Mouse (Mus musculus): ENCODE data around the gene Napepld. TPM values are rescaled to one million over a fixed set of nuclear protein-coding genes. Genes with fewer than 3 reads are reported as not detected.

Napepld gene
- polyA plus RNA-seq, 1 experiment from 2014 or later = 3.9 TPM

GRCm38 (mm10) chr5:21735584-21735983, 34.4 kb upstream of the Napepld start:
- H3K4me1 ChIP-seq (replicated peaks; ENCODE audit: control insufficient read depth, insufficient read depth, low read length) = peaks cover 5% of the 10 kb centered on the region
- DNase-seq (ENCODE audit: low spot score) (peak; percentile 48), ATAC-seq (replicated peaks; ENCODE audit: low FRiP score) (peak; percentile 69)
- no peak overlapping the region; the same call in 1 of the 2 replicates for H3K9ac ChIP-seq (ENCODE audit: low read depth, low read length)
- no peak overlapping the region for H3K27ac ChIP-seq (ENCODE audit: low read depth, low read length)
- H3K27me3 ChIP-seq (replicated peaks; ENCODE audit: control insufficient read depth, insufficient read depth, low read length) = no peaks in the 10 kb centered on the region
- 18% methylated on average over 10 of the region's 10 CpGs for whole genome bisulfite sequencing
- peaks cover 15% of the 10 kb centered on the region for H3K36me3 ChIP-seq (ENCODE audit: control insufficient read depth, insufficient read depth, low read length)
- H3K4me2 ChIP-seq = peak overlapping the region; percentile 38
- H3K4me3 ChIP-seq (ENCODE audit: low read depth, low read length) = peak overlapping the region; percentile 20; the same call in 1 of the 2 replicates
- no peaks in the 10 kb centered on the region for H3K9me3 ChIP-seq (ENCODE audit: control insufficient read depth, low read length)

- H3K9me3 ChIP-seq (ENCODE audit: control insufficient read depth, low read length) = no peaks in the 10 kb centered on the region
- DNase-seq (ENCODE audit: low spot score) = no peak
- ATAC-seq (replicated peaks; ENCODE audit: low FRiP score) = no peak
- peaks cover 5% of the 10 kb centered on the region for H3K4me1 ChIP-seq (replicated peaks; ENCODE audit: control insufficient read depth, insufficient read depth, low read length)
- H3K4me3 ChIP-seq (ENCODE audit: low read depth, low read length) = peak overlapping the region; percentile 20; the same call in 1 of the 2 replicates
- no peaks in the 10 kb centered on the region for H3K27me3 ChIP-seq (replicated peaks; ENCODE audit: control insufficient read depth, insufficient read depth, low read length)
- H3K4me2 ChIP-seq = peak overlapping the region; percentile 38
- peaks cover 11% of the 10 kb centered on the region for H3K36me3 ChIP-seq (ENCODE audit: control insufficient read depth, insufficient read depth, low read length)
- H3K9ac ChIP-seq (ENCODE audit: low read depth, low read length) = no peak overlapping the region; the same call in 1 of the 2 replicates
- no peak overlapping the region for H3K27ac ChIP-seq (ENCODE audit: low read depth, low read length)
- 73% methylated on average over 20 of the region's 20 CpGs for WGBS
These were observed 33.9 kb upstream of the Napepld start for GRCm38 (mm10) chr5:21735100-21735499.

- WGBS = 66% methylated on average over 8 of the region's 8 CpGs
- H3K27ac ChIP-seq (ENCODE audit: low read depth, low read length) = no peak overlapping the region
- no peak overlapping the region for H3K4me2 ChIP-seq
- H3K36me3 ChIP-seq (ENCODE audit: control insufficient read depth, insufficient read depth, low read length) = no peaks in the 10 kb centered on the region
- H3K4me1 ChIP-seq (replicated peaks; ENCODE audit: control insufficient read depth, insufficient read depth, low read length) = peaks cover 4% of the 10 kb centered on the region
- ATAC-seq (replicated peaks; ENCODE audit: low FRiP score) (no peak), DNase-seq (ENCODE audit: low spot score) (no peak)
- H3K4me3 ChIP-seq (ENCODE audit: low read depth, low read length) = no peak overlapping the region
- no peaks in the 10 kb centered on the region for H3K9me3 ChIP-seq (ENCODE audit: control insufficient read depth, low read length)
- no peak overlapping the region for H3K9ac ChIP-seq (ENCODE audit: low read depth, low read length)
- H3K27me3 ChIP-seq (replicated peaks; ENCODE audit: control insufficient read depth, insufficient read depth, low read length) = no peaks in the 10 kb centered on the region
These were observed 31.7 kb upstream of the Napepld start for GRCm38 (mm10) chr5:21732930-21733329.

- no peak overlapping the region for H3K27ac ChIP-seq (ENCODE audit: low read depth, low read length)
- H3K4me3 ChIP-seq (ENCODE audit: low read depth, low read length) = no peak overlapping the region
- no peak overlapping the region for H3K9ac ChIP-seq (ENCODE audit: low read depth, low read length)
- ATAC-seq (replicated peaks; ENCODE audit: low FRiP score) = no peak
- 81% methylated on average over 3 of the region's 3 CpGs for WGBS
- no peaks in the 10 kb centered on the region for H3K4me1 ChIP-seq (replicated peaks; ENCODE audit: control insufficient read depth, insufficient read depth, low read length)
- no peak for DNase-seq (ENCODE audit: low spot score)
- H3K9me3 ChIP-seq (ENCODE audit: control insufficient read depth, low read length) = no peaks in the 10 kb centered on the region
- no peaks in the 10 kb centered on the region for H3K27me3 ChIP-seq (replicated peaks; ENCODE audit: control insufficient read depth, insufficient read depth, low read length)
- no peaks in the 10 kb centered on the region for H3K36me3 ChIP-seq (ENCODE audit: control insufficient read depth, insufficient read depth, low read length)
- no peak overlapping the region for H3K4me2 ChIP-seq
These were observed 31.1 kb upstream of the Napepld start for GRCm38 (mm10) chr5:21732177-21732911.

- Histone ChIP-seq H3K4me1 (replicated peaks; ENCODE audit: control insufficient read depth, insufficient read depth, low read length) (no peaks in the 10 kb centered on the region), H3K4me2 (no peak overlapping the region), H3K9ac (ENCODE audit: low read depth, low read length) (no peak overlapping the region), H3K4me3 (ENCODE audit: low read depth, low read length) (no peak overlapping the region), H3K36me3 (ENCODE audit: control insufficient read depth, insufficient read depth, low read length) (no peaks in the 10 kb centered on the region), H3K9me3 (ENCODE audit: control insufficient read depth, low read length) (no peaks in the 10 kb centered on the region), H3K27ac (ENCODE audit: low read depth, low read length) (no peak overlapping the region), H3K27me3 (replicated peaks; ENCODE audit: control insufficient read depth, insufficient read depth, low read length) (no peaks in the 10 kb centered on the region)
- ATAC-seq (replicated peaks; ENCODE audit: low FRiP score) = no peak
- DNase-seq (ENCODE audit: low spot score) = no peak
- 75% methylated on average over 5 of the region's 5 CpGs for WGBS
These were observed 27.9 kb upstream of the Napepld start for GRCm38 (mm10) chr5:21729107-21729506.

- DNase-seq (ENCODE audit: low spot score) (no peak), ATAC-seq (replicated peaks; ENCODE audit: low FRiP score) (no peak)
- Histone ChIP-seq H3K36me3 (ENCODE audit: control insufficient read depth, insufficient read depth, low read length) (no peaks in the 10 kb centered on the region), H3K4me1 (replicated peaks; ENCODE audit: control insufficient read depth, insufficient read depth, low read length) (no peaks in the 10 kb centered on the region), H3K4me3 (ENCODE audit: low read depth, low read length) (no peak overlapping the region), H3K27ac (ENCODE audit: low read depth, low read length) (no peak overlapping the region), H3K27me3 (replicated peaks; ENCODE audit: control insufficient read depth, insufficient read depth, low read length) (no peaks in the 10 kb centered on the region), H3K9me3 (ENCODE audit: control insufficient read depth, low read length) (no peaks in the 10 kb centered on the region), H3K9ac (ENCODE audit: low read depth, low read length) (no peak overlapping the region), H3K4me2 (no peak overlapping the region)
- 65% methylated on average over 7 of the region's 7 CpGs for WGBS
These were observed 23.7 kb upstream of the Napepld start for GRCm38 (mm10) chr5:21724872-21725271.

- H3K4me1 ChIP-seq (replicated peaks; ENCODE audit: control insufficient read depth, insufficient read depth, low read length) = no peaks in the 10 kb centered on the region
- WGBS = 73% methylated on average over 1 of the region's 1 CpGs
- no peak overlapping the region for H3K4me2 ChIP-seq
- no peak overlapping the region for H3K4me3 ChIP-seq (ENCODE audit: low read depth, low read length)
- no peaks in the 10 kb centered on the region for H3K36me3 ChIP-seq (ENCODE audit: control insufficient read depth, insufficient read depth, low read length)
- ATAC-seq (replicated peaks; ENCODE audit: low FRiP score) (no peak), DNase-seq (ENCODE audit: low spot score) (no peak)
- no peaks in the 10 kb centered on the region for H3K9me3 ChIP-seq (ENCODE audit: control insufficient read depth, low read length)
- H3K9ac ChIP-seq (ENCODE audit: low read depth, low read length) = no peak overlapping the region
- H3K27ac ChIP-seq (ENCODE audit: low read depth, low read length) = no peak overlapping the region
- H3K27me3 ChIP-seq (replicated peaks; ENCODE audit: control insufficient read depth, insufficient read depth, low read length) = no peaks in the 10 kb centered on the region
These were observed 23.2 kb upstream of the Napepld start for GRCm38 (mm10) chr5:21724427-21724826.

GRCm38 (mm10) chr5:21719209-21719608, 18.0 kb upstream of the Napepld start:
- Histone ChIP-seq H3K4me2 (no peak overlapping the region), H3K9ac (ENCODE audit: low read depth, low read length) (no peak overlapping the region), H3K36me3 (ENCODE audit: control insufficient read depth, insufficient read depth, low read length) (no peaks in the 10 kb centered on the region), H3K27ac (ENCODE audit: low read depth, low read length) (no peak overlapping the region), H3K4me3 (ENCODE audit: low read depth, low read length) (no peak overlapping the region), H3K27me3 (replicated peaks; ENCODE audit: control insufficient read depth, insufficient read depth, low read length) (no peaks in the 10 kb centered on the region), H3K9me3 (ENCODE audit: control insufficient read depth, low read length) (no peaks in the 10 kb centered on the region), H3K4me1 (replicated peaks; ENCODE audit: control insufficient read depth, insufficient read depth, low read length) (no peaks in the 10 kb centered on the region)
- DNase-seq (ENCODE audit: low spot score) = no peak
- ATAC-seq (replicated peaks; ENCODE audit: low FRiP score) = no peak
- WGBS = 90% methylated on average over 2 of the region's 2 CpGs

GRCm38 (mm10) chr5:21718546-21718945, 17.4 kb upstream of the Napepld start:
- no peak for ATAC-seq (replicated peaks; ENCODE audit: low FRiP score)
- Histone ChIP-seq H3K4me1 (replicated peaks; ENCODE audit: control insufficient read depth, insufficient read depth, low read length) (no peaks in the 10 kb centered on the region), H3K4me3 (ENCODE audit: low read depth, low read length) (no peak overlapping the region), H3K27ac (ENCODE audit: low read depth, low read length) (no peak overlapping the region), H3K9ac (ENCODE audit: low read depth, low read length) (no peak overlapping the region), H3K27me3 (replicated peaks; ENCODE audit: control insufficient read depth, insufficient read depth, low read length) (no peaks in the 10 kb centered on the region), H3K36me3 (ENCODE audit: control insufficient read depth, insufficient read depth, low read length) (no peaks in the 10 kb centered on the region), H3K4me2 (no peak overlapping the region), H3K9me3 (ENCODE audit: control insufficient read depth, low read length) (no peaks in the 10 kb centered on the region)
- DNase-seq (ENCODE audit: low spot score) = no peak
- 82% methylated on average over 5 of the region's 5 CpGs for WGBS

Measured in liver, embryonic 11.5 days (tissue).